Mouse (Mus musculus) limb, embryonic 11.5 days (tissue): Measurements from ENCODE around the gene Mgat4a. TPM values are rescaled to one million over a fixed set of nuclear protein-coding genes. Genes with fewer than 3 reads are reported as not detected.

Experiments
- ATAC-seq: fragments of 200-750 bp; cut with Nextera tagmentation; 2 replicates; pipeline ENCODE4 v1.8.0; 2017; ENCODE audit warnings: low read depth; ENCODE audit not compliant: insufficient number of reproducible peaks, low FRiP score, low TSS enrichment
- DNase-seq: peaks from one replicate; pipeline ENCODE4 v3.0.0-alpha.2; 2015; ENCODE audit warnings: low spot score
- H3K27ac ChIP-seq: fragments of 300-500 bp; sonication (generic); replicated peaks from 2 replicates; pipeline ENCODE4 v1.5.1; 2014; ENCODE audit warnings: low read depth, mild to moderate bottlenecking, low read length
- H3K27me3 ChIP-seq: fragments of 300-500 bp; sonication (generic); 2 replicates; pipeline ENCODE4 v1.6.1; 2014; ENCODE audit warnings: mild to moderate bottlenecking, low read length, mixed read lengths; ENCODE audit not compliant: control insufficient read depth, insufficient read depth
- H3K36me3 ChIP-seq: fragments of 300-500 bp; sonication (generic); 2 replicates; pipeline ENCODE4 v1.6.1; 2014; ENCODE audit warnings: mild to moderate bottlenecking, low read length, moderate library complexity, mixed read lengths; ENCODE audit not compliant: control insufficient read depth, insufficient read depth
- H3K4me1 ChIP-seq: fragments of 300-500 bp; sonication (generic); 2 replicates; pipeline ENCODE4 v1.6.1; 2014; ENCODE audit warnings: low read length, mixed read lengths; ENCODE audit not compliant: control insufficient read depth, insufficient read depth
- H3K4me2 ChIP-seq: fragments of 300-500 bp; sonication (generic); 2 replicates; pipeline ENCODE4 v1.6.1; 2014; ENCODE audit warnings: low read depth, mild to moderate bottlenecking, moderate library complexity; ENCODE audit not compliant: severe bottlenecking
- H3K4me3 ChIP-seq: fragments of 300-500 bp; sonication (generic); 2 replicates; pipeline ENCODE4 v1.5.1; 2014; ENCODE audit warnings: low read depth, low read length
- H3K9ac ChIP-seq: fragments of 300-500 bp; sonication (generic); 2 replicates; pipeline ENCODE4 v1.6.1; 2014; ENCODE audit warnings: mild to moderate bottlenecking, low read length
- H3K9me3 ChIP-seq: fragments of 300-500 bp; sonication (generic); 2 replicates; pipeline ENCODE4 v1.6.1; 2016; ENCODE audit warnings: low read length; ENCODE audit not compliant: control insufficient read depth
- WGBS: fragments of 180-500 bp; shearing (Covaris S2); extraction: QIAGEN DNeasy Blood & Tissue Kit; methylation state at CpG from one replicate; pipeline ENCODE4 v1.1.7; 2014; 5-methylcytosine and 5-hydroxymethylcytosine counted together
- polyA plus RNA-seq: library from polyadenylated mRNA; unstranded; fragments of >200 nt; fragmentation: Nextera tagmentation; extraction: Ambion mirVana; gene quantifications from 2 replicates; pipeline ENCODE4 v1.2.1, GENCODE M21; 2014

The Mgat4a gene
- polyA plus RNA-seq, 1 experiment from 2014 or later: 7.0 TPM

- no peak overlapping the region for H3K9ac ChIP-seq
- H3K4me2 ChIP-seq: no peak overlapping the region
- DNase-seq: peak; percentile 54
- no peak for ATAC-seq
- no peaks in the 10 kb centered on the region for H3K4me1 ChIP-seq
- 81% methylated on average over 10 of the region's 10 CpGs for WGBS
- H3K36me3 ChIP-seq: no peaks in the 10 kb centered on the region
- H3K4me3 ChIP-seq: no peak overlapping the region
- H3K27ac ChIP-seq: no peak overlapping the region
- no peaks in the 10 kb centered on the region for H3K9me3 ChIP-seq
- H3K27me3 ChIP-seq: no peaks in the 10 kb centered on the region
Observed at GRCm38 (mm10) chr1:37448361-37449095, 92.3 kb downstream of the Mgat4a start.

GRCm38 (mm10) chr1:37442848-37443835, 97.7 kb downstream of the Mgat4a start:
- Histone ChIP-seq H3K27ac (no peak overlapping the region), H3K4me1 (no peaks in the 10 kb centered on the region), H3K9ac (no peak overlapping the region), H3K4me3 (no peak overlapping the region), H3K4me2 (no peak overlapping the region), H3K36me3 (peaks cover 4% of the 10 kb centered on the region; the same call in 1 of the 2 replicates), H3K27me3 (no peaks in the 10 kb centered on the region), H3K9me3 (no peaks in the 10 kb centered on the region)
- no peak for ATAC-seq
- no peak for DNase-seq
- 94% methylated on average over 16 of the region's 16 CpGs for WGBS

GRCm38 (mm10) chr1:37436419-37436818, 104.4 kb downstream of the Mgat4a start:
- Histone ChIP-seq H3K27me3 (no peaks in the 10 kb centered on the region), H3K9ac (no peak overlapping the region), H3K36me3 (peaks cover 25% of the 10 kb centered on the region), H3K9me3 (no peaks in the 10 kb centered on the region), H3K4me3 (no peak overlapping the region), H3K4me1 (no peaks in the 10 kb centered on the region; the same call in 1 of the 2 replicates), H3K4me2 (no peak overlapping the region), H3K27ac (no peak overlapping the region)
- WGBS: 91% methylated on average over 3 of the region's 3 CpGs
- no peak for DNase-seq
- ATAC-seq: no peak

GRCm38 (mm10) chr1:37430297-37430840, 110.4 kb downstream of the Mgat4a start:
- Histone ChIP-seq H3K4me2 (peak overlapping the region; percentile 69), H3K36me3 (peaks cover 13% of the 10 kb centered on the region; the same call in 1 of the 2 replicates), H3K4me3 (peak overlapping the region; percentile 92), H3K9ac (peak overlapping the region; percentile 85), H3K27me3 (no peaks in the 10 kb centered on the region), H3K27ac (0 out of 2 replicates have a peak overlapping the region, but pooled peaks have one; percentile 30), H3K4me1 (peaks cover 6% of the 10 kb centered on the region), H3K9me3 (no peaks in the 10 kb centered on the region)
- ATAC-seq (peak; percentile 5; the same call in 1 of the 2 replicates), DNase-seq (no peak)
- 2% methylated on average over 40 of the region's 40 CpGs for WGBS

GRCm38 (mm10) chr1:37429366-37430296, 111.2 kb downstream of the Mgat4a start, which contains the start of the genes Coa5 and Unc50:
Gene Coa5 (minus strand): TSS chr1:37430103.
Gene Unc50 (plus strand): TSS chr1:37430139.
- ATAC-seq: peak; percentile 96
- DNase-seq: peak; percentile 91
- peak within 1 kb of the TSS; percentile 80 for H3K4me2 ChIP-seq
- WGBS: 3% methylated on average over 57 of the region's 57 CpGs
- H3K4me1 ChIP-seq: peaks cover 6% of the 10 kb centered on the region
- H3K27ac ChIP-seq: 0 out of 2 replicates have a peak within 1 kb of the TSS, but pooled peaks have one; percentile 30
- H3K4me3 ChIP-seq: peak within 1 kb of the TSS; percentile 92
- no peaks in the 10 kb centered on the region for H3K9me3 ChIP-seq
- H3K27me3 ChIP-seq: no peaks in the 10 kb centered on the region
- peaks cover 12% of the 10 kb centered on the region; the same call in 1 of the 2 replicates for H3K36me3 ChIP-seq
- H3K9ac ChIP-seq: peak within 1 kb of the TSS; percentile 85

- Histone ChIP-seq H3K9ac (no peak overlapping the region; the same call in 1 of the 2 replicates), H3K4me3 (peak overlapping the region; percentile 92), H3K27ac (no peak overlapping the region), H3K36me3 (peaks cover 13% of the 10 kb centered on the region), H3K27me3 (no peaks in the 10 kb centered on the region), H3K4me1 (peaks cover 6% of the 10 kb centered on the region), H3K9me3 (peaks cover 3% of the 10 kb centered on the region; the same call in 1 of the 2 replicates), H3K4me2 (peak overlapping the region; percentile 80)
- ATAC-seq (no peak), DNase-seq (no peak)
- 60% methylated on average over 2 of the region's 2 CpGs for WGBS
Observed at GRCm38 (mm10) chr1:37428911-37429310, 111.9 kb downstream of the Mgat4a start.

- Histone ChIP-seq H3K27me3 (no peaks in the 10 kb centered on the region), H3K4me3 (no peak overlapping the region), H3K4me1 (peaks cover 6% of the 10 kb centered on the region), H3K27ac (no peak overlapping the region), H3K36me3 (peaks cover 10% of the 10 kb centered on the region), H3K9me3 (peaks cover 3% of the 10 kb centered on the region; the same call in 1 of the 2 replicates), H3K4me2 (no peak overlapping the region), H3K9ac (no peak overlapping the region)
- ATAC-seq (no peak), DNase-seq (no peak)
- WGBS: 95% methylated on average over 8 of the region's 8 CpGs
Observed at GRCm38 (mm10) chr1:37427144-37427875, 113.5 kb downstream of the Mgat4a start.
